Mouse (Mus musculus): ENCODE measurements around the gene Cd44. TPM values are rescaled to one million over a fixed set of nuclear protein-coding genes. Genes with fewer than 3 reads are reported as not detected.

Cd44 gene
- 10 to 100 TPM; 56.0 to 77.1 TPM for polyA plus RNA-seq (2017; shearing (Covaris generic))

GRCm38 (mm10) chr2:102900875-102901827 is at the start of gene Cd44:
Cd44 (minus strand) TSS chr2:102901665.

Other genes starting within 250 kb of the Cd44 start
- under 1 TPM in 1 of 2 experiments, not detected in 1; 0.11 TPM for gene Slc1a2, start 243.0 kb downstream of the Cd44 start, polyA plus RNA-seq (2017; shearing (Covaris generic))
- gene Pdhx, start 171.8 kb upstream of the Cd44 start, polyA plus RNA-seq (2017; shearing (Covaris generic)) = 10 to 100 TPM; 19.9 to 22.3 TPM
- gene Apip, start 172.0 kb upstream of the Cd44 start, polyA plus RNA-seq (2017; shearing (Covaris generic)) = 10 to 100 TPM; 25.5 to 29.7 TPM